Mouse (Mus musculus): Measurements from ENCODE around the gene Adgrf3. TPM values are rescaled to one million over a fixed set of nuclear protein-coding genes. Genes with fewer than 3 reads are reported as not detected.
A peak's percentile ranks its signal among the peaks of the same experiment; 100 is the strongest.
"Not testable (repeated sequence)": the region's sequence is repeated elsewhere in the genome, so short reads cannot be mapped to it uniquely, and the experiment has no call there.

Adgrf3 gene
- total and polyA plus RNA-seq, 2 experiments from 2014 or later: not detected

DNA sequence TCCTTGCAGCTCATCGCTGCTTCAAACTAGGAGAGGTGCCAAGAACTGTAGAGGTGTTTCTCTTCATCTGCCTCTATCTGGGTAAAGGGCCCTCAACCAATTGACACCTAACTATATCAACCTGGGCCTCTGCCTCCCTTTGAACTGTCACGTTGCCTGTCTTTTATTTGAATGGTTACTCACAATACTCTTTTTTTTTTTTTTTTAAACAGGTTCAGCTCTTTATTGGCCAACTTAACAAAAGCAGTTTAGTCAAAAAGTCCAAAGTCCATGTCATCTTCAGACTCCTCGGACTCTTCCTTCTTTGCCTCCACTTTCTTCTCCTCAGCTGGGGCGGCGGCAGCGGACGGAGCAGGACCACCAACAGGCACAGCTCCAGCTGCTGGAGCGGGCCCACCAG lies 15.1 kb upstream of the Adgrf3 start:
- Histone ChIP-seq H3K36me3 (ENCODE audit: insufficient read depth) (no peaks in the 10 kb centered on the region; the same call in 1 of the 2 replicates), H3K4me1 (ENCODE audit: insufficient read depth) (no peaks in the 10 kb centered on the region), H3K9ac (no peak overlapping the region), H3K27me3 (ENCODE audit: insufficient read depth, low read length) (no peaks in the 10 kb centered on the region), H3K4me2 (ENCODE audit: low read depth) (no peak overlapping the region), H3K9me3 (ENCODE audit: low read length) (no peaks in the 10 kb centered on the region), H3K27ac (ENCODE audit: low read depth, low read length) (no peak overlapping the region), H3K4me3 (ENCODE audit: low read depth, low read length) (no peak overlapping the region)
- 88% methylated on average over 8 of the region's 8 CpGs for WGBS
- no peak for TF ChIP-seq CTCF (IDR thresholded peaks at IDR 0.05; ENCODE audit: low read depth)
- no peak for ATAC-seq
- DNase-seq: no peak

DNA sequence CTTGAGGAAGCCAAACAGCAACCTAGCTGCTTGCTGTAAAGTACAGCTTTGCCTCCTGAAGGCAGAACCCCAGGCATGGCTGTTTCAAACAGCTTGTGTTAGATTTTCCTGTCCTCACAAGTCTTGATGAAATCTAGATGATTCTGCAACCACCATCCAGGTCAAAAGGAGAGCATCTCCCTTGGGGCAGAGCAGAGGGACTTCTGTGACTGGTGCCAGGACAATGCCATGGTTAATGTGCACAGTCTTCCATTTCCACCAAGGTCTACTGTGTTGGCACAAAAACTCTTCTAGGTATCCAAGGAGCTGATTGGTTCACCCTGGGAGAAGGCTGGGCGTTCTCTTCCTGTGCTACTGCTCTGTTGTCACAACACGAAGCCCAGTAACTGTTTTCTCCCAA lies 14.2 kb upstream of the Adgrf3 start:
- WGBS: 80% methylated on average over 2 of the region's 2 CpGs
- no peak overlapping the region for H3K4me2 ChIP-seq (ENCODE audit: low read depth)

DNA sequence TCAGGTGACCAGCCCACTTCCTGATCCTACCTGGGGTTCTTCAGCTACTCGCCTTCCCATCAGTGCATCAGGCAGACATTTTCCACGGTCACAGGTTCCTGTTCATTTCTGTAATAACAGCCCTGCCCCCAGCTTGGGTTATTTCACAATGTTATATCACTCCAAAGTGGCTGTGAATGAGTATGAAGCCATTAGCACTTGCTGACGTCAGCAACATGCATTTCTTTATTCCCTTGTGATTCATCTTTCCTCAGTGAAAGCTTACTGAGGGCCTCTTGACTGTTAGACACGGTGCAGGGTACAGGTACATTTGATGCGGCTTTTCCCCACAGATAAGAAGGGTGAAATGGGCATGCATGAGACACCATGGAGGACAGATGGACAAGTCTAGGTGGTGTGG lies 10.4 kb upstream of the Adgrf3 start:
- H3K27ac ChIP-seq (ENCODE audit: low read depth, low read length): no peak overlapping the region
- no peaks in the 10 kb centered on the region for H3K27me3 ChIP-seq (ENCODE audit: insufficient read depth, low read length)
- no peaks in the 10 kb centered on the region for H3K4me1 ChIP-seq (ENCODE audit: insufficient read depth)
- H3K9ac ChIP-seq: no peak overlapping the region
- no peak for ATAC-seq
- no peaks in the 10 kb centered on the region for H3K9me3 ChIP-seq (ENCODE audit: low read length)
- TF ChIP-seq CTCF (IDR thresholded peaks at IDR 0.05; ENCODE audit: low read depth): no peak
- DNase-seq: no peak
- no peak overlapping the region for H3K4me2 ChIP-seq (ENCODE audit: low read depth)
- no peaks in the 10 kb centered on the region for H3K36me3 ChIP-seq (ENCODE audit: insufficient read depth)
- H3K4me3 ChIP-seq (ENCODE audit: low read depth, low read length): no peak overlapping the region
- 81% methylated on average over 5 of the region's 5 CpGs for WGBS

More for the DNA sequence above, 14.2 kb upstream of the Adgrf3 start:
- no peak overlapping the region for H3K9ac ChIP-seq
- no peaks in the 10 kb centered on the region for H3K9me3 ChIP-seq (ENCODE audit: low read length)
- H3K4me1 ChIP-seq (ENCODE audit: insufficient read depth): no peaks in the 10 kb centered on the region
- no peaks in the 10 kb centered on the region; the same call in 1 of the 2 replicates for H3K36me3 ChIP-seq (ENCODE audit: insufficient read depth)
- no peak overlapping the region for H3K4me3 ChIP-seq (ENCODE audit: low read depth, low read length)
- H3K27me3 ChIP-seq (ENCODE audit: insufficient read depth, low read length): no peaks in the 10 kb centered on the region
- ATAC-seq (no peak), DNase-seq (no peak)
- no peak overlapping the region for H3K27ac ChIP-seq (ENCODE audit: low read depth, low read length)
- TF ChIP-seq CTCF (IDR thresholded peaks at IDR 0.05; ENCODE audit: low read depth): no peak

DNA sequence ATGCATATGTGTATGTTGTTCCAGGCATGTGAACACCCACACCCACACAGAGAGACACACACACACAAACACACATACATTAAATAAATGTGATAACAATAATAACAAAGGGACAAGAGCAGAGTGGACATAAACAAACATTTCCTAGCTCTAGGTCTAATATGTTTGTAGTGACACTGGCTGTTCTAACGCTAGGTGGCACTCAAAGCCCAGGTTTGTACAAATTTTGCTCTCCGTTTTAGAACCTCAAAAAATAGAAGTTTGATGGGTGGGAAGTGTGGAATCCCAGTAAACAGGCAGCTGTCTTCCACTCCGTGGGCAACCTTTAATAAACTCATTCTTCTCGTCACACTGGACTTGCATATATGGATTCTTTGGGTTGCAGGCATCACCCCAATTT lies 9.4 kb upstream of the Adgrf3 start:
- no peaks in the 10 kb centered on the region for H3K4me1 ChIP-seq (ENCODE audit: insufficient read depth)
- H3K36me3 ChIP-seq (ENCODE audit: insufficient read depth): no peaks in the 10 kb centered on the region
- no peak overlapping the region for H3K4me3 ChIP-seq (ENCODE audit: low read depth, low read length)
- peak; percentile 88 for TF ChIP-seq CTCF (IDR thresholded peaks at IDR 0.05; ENCODE audit: low read depth)
- H3K9me3 ChIP-seq (ENCODE audit: low read length): no peaks in the 10 kb centered on the region
- no peaks in the 10 kb centered on the region for H3K27me3 ChIP-seq (ENCODE audit: insufficient read depth, low read length)
- DNase-seq (peak; percentile 86), ATAC-seq (peak; percentile 34; the same call in 1 of the 2 replicates)
- H3K27ac ChIP-seq (ENCODE audit: low read depth, low read length): no peak overlapping the region
- 8% methylated on average over 4 of the region's 4 CpGs for WGBS
- H3K9ac ChIP-seq: no peak overlapping the region
- H3K4me2 ChIP-seq (ENCODE audit: low read depth): no peak overlapping the region

DNA sequence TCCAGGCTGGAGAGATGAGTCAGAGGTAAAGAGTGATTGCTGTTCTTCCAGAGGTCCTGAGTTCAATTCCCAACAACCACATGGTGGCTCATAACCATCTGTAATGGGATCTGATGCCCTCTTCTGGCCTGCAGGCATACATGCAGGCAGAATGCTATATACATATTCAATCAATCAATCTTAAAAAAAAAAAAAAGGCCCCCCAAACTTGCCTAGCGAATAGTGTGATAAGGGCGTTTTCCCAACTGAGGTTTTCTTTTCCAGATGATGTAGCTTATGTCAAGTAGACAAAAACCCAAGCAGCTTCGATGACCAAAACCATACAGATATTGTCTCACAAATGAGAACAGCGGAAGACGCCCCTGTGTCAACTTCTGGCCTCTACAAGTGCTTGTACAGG lies 5.2 kb upstream of the Adgrf3 start:
- not testable (repeated sequence) for ATAC-seq; DNase-seq; H3K27me3 ChIP-seq (ENCODE audit: insufficient read depth, low read length); H3K9ac ChIP-seq; H3K4me2 ChIP-seq (ENCODE audit: low read depth); H3K4me3 ChIP-seq (ENCODE audit: low read depth, low read length); H3K27ac ChIP-seq (ENCODE audit: low read depth, low read length); H3K9me3 ChIP-seq (ENCODE audit: low read length); H3K36me3 ChIP-seq (ENCODE audit: insufficient read depth); H3K4me1 ChIP-seq (ENCODE audit: insufficient read depth)
- WGBS: 88% methylated on average over 5 of the region's 5 CpGs

DNA sequence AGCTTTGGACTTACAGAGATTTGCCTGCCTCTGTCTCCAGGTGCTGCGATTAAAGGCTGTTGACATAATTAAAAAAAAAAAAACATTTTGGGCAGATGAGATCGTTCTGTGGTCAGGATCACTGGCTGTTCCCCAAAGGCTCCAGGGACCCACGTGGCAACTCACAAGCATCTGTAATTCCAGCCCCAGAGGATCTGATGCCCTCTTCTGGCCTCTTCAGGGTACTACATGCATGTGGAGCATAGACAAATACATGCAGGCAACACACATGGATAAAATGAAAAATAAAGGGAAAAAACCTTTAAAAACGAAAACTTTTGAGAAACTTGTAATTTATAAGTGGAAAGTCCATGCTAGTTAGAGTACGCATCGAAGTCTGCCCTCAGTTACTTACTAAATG lies 1.8 kb upstream of the Adgrf3 start:
- 66% methylated on average over 6 of the region's 6 CpGs for WGBS
- no peak overlapping the region for H3K9ac ChIP-seq

DNA sequence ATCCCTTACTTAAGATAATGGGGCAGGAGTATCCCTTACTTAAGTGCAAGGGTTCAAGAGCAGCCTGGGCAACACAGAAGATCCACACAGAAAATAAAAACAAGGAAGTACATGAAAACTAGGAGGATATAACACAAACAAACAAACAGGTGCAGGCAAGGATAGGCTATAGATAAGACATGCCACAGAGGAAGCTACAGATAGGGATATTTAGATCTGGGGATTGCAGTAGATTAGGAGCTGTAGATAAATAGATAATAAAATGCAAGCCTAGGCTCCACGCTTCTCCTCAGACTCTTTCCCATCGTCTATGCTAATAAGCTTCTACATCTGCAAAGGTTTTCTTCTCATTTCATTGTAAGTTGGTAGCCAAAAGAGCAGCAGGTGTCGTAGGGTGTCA lies 488 bp downstream of the Adgrf3 start:
- DNase-seq: no peak
- TF ChIP-seq CTCF (IDR thresholded peaks at IDR 0.05; ENCODE audit: low read depth): no peak
- H3K27me3 ChIP-seq (ENCODE audit: insufficient read depth, low read length): no peaks in the 10 kb centered on the region
- H3K9me3 ChIP-seq (ENCODE audit: low read length): no peaks in the 10 kb centered on the region
- H3K36me3 ChIP-seq (ENCODE audit: insufficient read depth): no peaks in the 10 kb centered on the region
- no peak for ATAC-seq
- no peak overlapping the region for H3K27ac ChIP-seq (ENCODE audit: low read depth, low read length)
- H3K4me1 ChIP-seq (ENCODE audit: insufficient read depth): no peaks in the 10 kb centered on the region
- WGBS: 77% methylated on average over 3 of the region's 3 CpGs
- H3K4me3 ChIP-seq (ENCODE audit: low read depth, low read length): no peak overlapping the region
- no peak overlapping the region for H3K9ac ChIP-seq
- H3K4me2 ChIP-seq (ENCODE audit: low read depth): no peak overlapping the region

More for the DNA sequence above, 1.8 kb upstream of the Adgrf3 start:
- H3K36me3 ChIP-seq (ENCODE audit: insufficient read depth): no peaks in the 10 kb centered on the region
- peak; percentile 46 for TF ChIP-seq CTCF (IDR thresholded peaks at IDR 0.05; ENCODE audit: low read depth)
- no peak overlapping the region for H3K27ac ChIP-seq (ENCODE audit: low read depth, low read length)
- ATAC-seq (no peak), DNase-seq (no peak)
- H3K4me3 ChIP-seq (ENCODE audit: low read depth, low read length): no peak overlapping the region
- H3K4me1 ChIP-seq (ENCODE audit: insufficient read depth): no peaks in the 10 kb centered on the region
- no peaks in the 10 kb centered on the region for H3K27me3 ChIP-seq (ENCODE audit: insufficient read depth, low read length)
- no peak overlapping the region for H3K4me2 ChIP-seq (ENCODE audit: low read depth)
- H3K9me3 ChIP-seq (ENCODE audit: low read length): no peaks in the 10 kb centered on the region

DNA sequence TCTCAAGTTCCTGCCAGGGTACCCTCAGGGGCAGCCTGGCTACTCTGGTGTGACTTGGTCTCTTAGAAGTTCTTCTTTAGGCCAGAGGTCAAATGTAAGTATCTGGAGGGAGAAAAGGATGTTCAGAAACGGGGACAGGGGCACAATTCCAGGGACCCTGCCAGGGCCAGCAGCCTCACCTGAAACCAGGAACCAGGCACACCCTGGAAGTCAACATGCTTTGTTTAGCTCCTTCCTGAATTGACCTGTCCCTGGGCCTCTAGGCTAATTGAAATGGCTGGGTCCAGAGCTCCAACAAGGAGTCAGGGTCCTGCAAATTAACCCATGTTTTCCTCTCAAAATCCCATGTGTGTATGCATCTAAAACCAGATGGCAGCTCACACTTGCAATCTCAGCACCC lies 1.1 kb downstream of the Adgrf3 start:
- ATAC-seq (no peak), DNase-seq (no peak)
- TF ChIP-seq CTCF (IDR thresholded peaks at IDR 0.05; ENCODE audit: low read depth): no peak
- Histone ChIP-seq H3K36me3 (ENCODE audit: insufficient read depth) (no peaks in the 10 kb centered on the region), H3K27me3 (ENCODE audit: insufficient read depth, low read length) (no peaks in the 10 kb centered on the region), H3K9ac (no peak overlapping the region), H3K4me2 (ENCODE audit: low read depth) (no peak overlapping the region), H3K4me3 (ENCODE audit: low read depth, low read length) (no peak overlapping the region), H3K9me3 (ENCODE audit: low read length) (no peaks in the 10 kb centered on the region), H3K27ac (ENCODE audit: low read depth, low read length) (no peak overlapping the region), H3K4me1 (ENCODE audit: insufficient read depth) (no peaks in the 10 kb centered on the region)
- WGBS: 55% methylated on average over 1 of the region's 1 CpGs

Measured in forebrain, postnatal 0 days (tissue).